Mouse (Mus musculus) small intestine, adult 2 months (tissue): ENCODE data around the gene Ets2. TPM values are rescaled to one million over a fixed set of nuclear protein-coding genes. Genes with fewer than 3 reads are reported as not detected.

ENCODE experiments used
- H3K27ac ChIP-seq: fragments of 200-500 bp; 2 replicates; pipeline ENCODE4 v1.5.1; 2012; ENCODE audit warnings: low read depth, low read length, control low read depth, inconsistent platforms; ENCODE audit not compliant: insufficient read depth
- H3K27me3 ChIP-seq: fragments of 200-500 bp; 2 replicates; pipeline ENCODE4 v1.6.1; 2012; ENCODE audit warnings: mild to moderate bottlenecking, moderate library complexity, low read length, inconsistent platforms; ENCODE audit not compliant: control insufficient read depth, insufficient read depth
- H3K36me3 ChIP-seq: fragments of 200-500 bp; 2 replicates; pipeline ENCODE4 v1.6.1; 2012; ENCODE audit warnings: mild to moderate bottlenecking, low read length, control low read depth, inconsistent platforms; ENCODE audit not compliant: control insufficient read depth, insufficient read depth
- H3K4me1 ChIP-seq: fragments of 200-500 bp; 2 replicates; pipeline ENCODE4 v1.6.1; 2012; ENCODE audit warnings: low read length, inconsistent platforms, mixed read lengths; ENCODE audit not compliant: control insufficient read depth, insufficient read depth, insufficient read length
- H3K4me3 ChIP-seq: fragments of 200-500 bp; 2 replicates; pipeline ENCODE4 v1.5.1; 2012; ENCODE audit warnings: low read depth, mild to moderate bottlenecking, control low read depth, inconsistent platforms, low read length, moderate library complexity
- CTCF ChIP-seq: fragments of 200-500 bp; IDR thresholded peaks from 2 replicates; pipeline ENCODE4 v1.5.1; 2012; ENCODE audit warnings: low read depth, mild to moderate bottlenecking, control low read depth, inconsistent platforms, low read length, moderate library complexity, mixed read lengths; ENCODE audit not compliant: insufficient replicate concordance, insufficient read length; ENCODE audit errors: extremely low read depth
- POLR2A ChIP-seq: fragments of 200-500 bp; IDR thresholded peaks from 2 replicates; pipeline ENCODE4 v1.6.1; 2012; ENCODE audit warnings: low read depth, mild to moderate bottlenecking, control low read depth, inconsistent platforms, low read length, moderate library complexity
- WGBS: fragments of 180-500 bp; shearing (Covaris S2); methylation state at CpG from one replicate; pipeline ENCODE4 v1.1.7; 2018; 5-methylcytosine and 5-hydroxymethylcytosine counted together
- polyA plus RNA-seq: library from polyadenylated mRNA; depleted of rRNA; stranded (reverse); fragments of >200 nt; gene quantifications from 2 replicates; pipeline ENCODE4 v1.2.3, GENCODE M21; 2012; rRNA removed

The Ets2 gene
- polyA plus RNA-seq, 1 experiment: 115 TPM

DNA sequence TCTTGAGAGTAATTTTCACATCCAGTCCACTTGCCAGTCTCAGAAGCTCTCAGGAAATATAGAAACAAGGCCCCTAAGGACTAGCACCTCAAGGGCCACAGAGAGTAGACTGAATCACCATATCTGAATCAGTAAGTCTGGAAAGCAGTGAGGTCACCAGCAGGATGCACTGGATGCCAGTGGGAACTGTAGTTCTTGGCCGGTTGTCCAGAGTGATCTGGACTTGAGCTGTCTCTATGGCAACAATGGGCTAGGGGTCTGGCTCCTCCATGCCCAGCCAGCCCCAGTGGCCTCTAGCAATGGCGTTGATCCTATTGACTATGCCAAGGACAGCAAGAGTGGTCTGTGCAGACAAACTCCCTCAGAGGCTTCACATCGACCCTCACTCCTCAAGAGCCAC lies 64.3 kb downstream of the Ets2 start:
- no peaks in the 10 kb centered on the region for H3K27me3 ChIP-seq

DNA sequence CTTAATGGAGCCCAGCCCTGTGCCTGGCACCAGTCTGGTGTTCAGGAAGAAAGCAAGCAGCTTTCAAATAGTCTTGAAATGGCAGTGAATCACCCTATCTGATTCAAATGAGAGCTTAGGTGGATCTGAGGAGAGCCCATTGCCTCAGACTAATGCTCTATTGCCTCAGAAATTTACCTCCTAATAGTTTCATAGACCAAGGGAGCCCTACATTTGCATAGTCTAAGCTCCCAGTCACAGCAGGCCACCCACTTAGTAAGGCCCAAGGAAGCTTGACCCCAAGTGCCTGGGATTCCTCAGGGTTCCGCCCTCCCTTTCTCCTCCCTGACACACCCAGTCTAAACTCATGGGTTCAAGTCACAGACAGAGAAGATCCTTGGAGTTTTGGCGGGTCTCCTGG lies 65.4 kb downstream of the Ets2 start:
- Histone ChIP-seq H3K27me3 (no peaks in the 10 kb centered on the region), H3K4me1 (peaks cover 12% of the 10 kb centered on the region), H3K4me3 (no peak overlapping the region), H3K27ac (no peak overlapping the region), H3K36me3 (no peaks in the 10 kb centered on the region)
- no peak for TF ChIP-seq CTCF
- TF ChIP-seq POLR2A: no peak
- WGBS: 79% methylated on average over 2 of the region's 2 CpGs

More for the DNA sequence above, 64.3 kb downstream of the Ets2 start:
- WGBS: 91% methylated on average over 3 of the region's 3 CpGs
- Histone ChIP-seq H3K36me3 (no peaks in the 10 kb centered on the region), H3K4me3 (no peak overlapping the region), H3K4me1 (peaks cover 12% of the 10 kb centered on the region), H3K27ac (no peak overlapping the region)
- TF ChIP-seq POLR2A (no peak), CTCF (no peak)

DNA sequence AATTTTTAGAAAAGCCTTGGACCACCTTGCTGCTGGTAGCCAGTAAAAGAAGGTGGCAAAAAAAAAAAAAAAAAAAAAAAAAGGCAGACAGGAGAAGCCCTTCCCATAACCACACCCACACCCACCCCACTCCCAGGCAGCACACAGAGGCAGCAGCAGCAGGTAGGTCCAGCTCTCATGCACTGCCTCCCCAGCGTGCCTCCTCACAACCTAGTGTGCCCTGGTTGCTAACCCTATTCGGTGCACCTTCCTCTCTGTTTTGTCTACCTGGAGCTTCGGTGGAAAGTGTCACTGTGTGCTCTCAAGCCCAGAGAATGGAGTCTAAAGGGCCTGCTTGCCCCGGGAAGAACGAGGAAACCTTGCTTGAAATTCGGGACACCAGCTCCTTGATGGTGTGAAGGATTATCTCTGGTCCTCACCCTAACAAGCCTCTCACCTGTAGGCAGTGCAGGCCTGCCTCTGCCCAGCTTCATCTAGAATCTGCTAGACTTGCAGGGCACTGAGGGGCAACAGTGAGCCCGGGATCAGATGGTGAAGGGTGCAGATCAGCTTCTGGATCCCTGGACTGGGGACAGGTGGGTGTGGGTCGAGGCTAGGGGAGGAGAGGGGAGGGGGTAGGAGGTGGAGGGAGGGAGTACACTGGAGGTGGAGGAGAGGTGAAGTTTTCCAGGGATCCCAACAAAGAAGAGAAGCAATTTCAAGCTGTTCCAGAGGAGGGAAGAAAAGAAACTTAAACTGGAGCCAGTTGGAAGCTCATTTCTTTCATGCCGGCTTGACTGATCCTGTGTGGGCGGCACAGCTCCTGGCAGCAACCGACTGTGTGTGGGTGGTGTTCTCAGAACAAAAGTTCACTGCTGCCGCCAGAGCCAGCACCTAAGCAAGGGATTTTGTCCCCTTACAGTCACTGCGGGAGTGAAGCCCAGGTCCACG lies 67.5 kb downstream of the Ets2 start:
- H3K27ac ChIP-seq: no peak overlapping the region
- no peak overlapping the region for H3K4me3 ChIP-seq
- no peaks in the 10 kb centered on the region for H3K27me3 ChIP-seq
- WGBS: 21% methylated on average over 14 of the region's 14 CpGs
- no peak for TF ChIP-seq POLR2A
- TF ChIP-seq CTCF: no peak
- no peaks in the 10 kb centered on the region for H3K36me3 ChIP-seq
- peaks cover 10% of the 10 kb centered on the region for H3K4me1 ChIP-seq

DNA sequence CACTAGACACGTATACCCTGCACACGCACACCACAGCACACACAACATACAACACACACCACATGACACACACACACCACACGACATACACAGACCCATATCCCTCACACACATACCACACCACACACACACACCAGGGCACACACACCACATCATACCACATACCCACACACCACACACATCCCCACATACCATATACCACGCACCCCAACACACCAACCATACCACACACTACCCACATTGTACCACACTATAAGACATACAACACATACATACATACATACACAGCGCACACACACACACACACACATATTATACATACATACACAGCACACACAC lies 68.1 kb downstream of the Ets2 start:
- Histone ChIP-seq H3K27ac (no peak overlapping the region), H3K36me3 (no peaks in the 10 kb centered on the region), H3K27me3 (no peaks in the 10 kb centered on the region), H3K4me1 (peaks cover 10% of the 10 kb centered on the region), H3K4me3 (no peak overlapping the region)
- no peak for TF ChIP-seq POLR2A
- TF ChIP-seq CTCF: no peak
- 61% methylated on average over 5 of the region's 5 CpGs for WGBS

DNA sequence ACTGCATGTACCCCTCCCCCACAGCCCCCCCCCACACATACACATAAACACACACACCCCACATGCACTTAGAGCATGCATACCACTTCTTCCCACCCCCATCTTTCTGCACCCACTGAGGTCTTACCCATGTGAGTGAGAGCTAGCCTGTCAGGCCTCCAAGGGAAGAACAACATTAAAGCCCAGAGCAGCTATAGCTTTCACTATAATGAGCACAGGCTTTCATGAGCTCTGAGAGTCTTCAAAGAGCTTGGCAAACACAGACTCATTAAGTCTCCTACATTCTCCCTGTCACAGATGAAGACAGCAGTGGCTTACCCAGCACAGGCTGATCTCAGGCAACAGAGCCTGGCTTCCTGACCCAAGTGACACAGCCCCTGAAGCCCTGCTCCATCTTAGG lies 68.5 kb downstream of the Ets2 start:
- H3K4me3 ChIP-seq: no peak overlapping the region
- H3K27ac ChIP-seq: no peak overlapping the region
- no peaks in the 10 kb centered on the region for H3K27me3 ChIP-seq
- peaks cover 10% of the 10 kb centered on the region for H3K4me1 ChIP-seq
- H3K36me3 ChIP-seq: no peaks in the 10 kb centered on the region
- TF ChIP-seq POLR2A (no peak), CTCF (no peak)

Other genes with a start within 250 kb of the Ets2 start
- 2.9 and 4.2 TPM in 2 replicates for gene Erg, start 115.5 kb upstream of the Ets2 start, polyA plus RNA-seq